Mouse (Mus musculus): ENCODE measurements around the gene Spon1.

GRCm38 (mm10) chr7:113877926-113878325, 112.1 kb downstream of the Spon1 start:
- TF ChIP-seq EP300 (IDR thresholded peaks at IDR 0.05; ENCODE audit: insufficient read depth, low read depth, low read length), result no peak
- no peak for TF ChIP-seq POLR2A (IDR thresholded peaks at IDR 0.05; ENCODE audit: insufficient read depth, low read length)

All from ES-Bruce4 (cell line).